Mouse (Mus musculus) heart, embryonic 12.5 days (tissue): Measurements from ENCODE around the gene Tshz2. TPM values are rescaled to one million over a fixed set of nuclear protein-coding genes. Genes with fewer than 3 reads are reported as not detected.

ENCODE experiments used
- ATAC-seq: fragments of 200-750 bp; cut with Nextera tagmentation; 2 replicates; pipeline ENCODE4 v1.8.0; 2017; ENCODE audit warnings: moderate TSS enrichment, moderate library complexity; ENCODE audit not compliant: insufficient number of reproducible peaks, low FRiP score
- H3K27ac ChIP-seq: fragments of 300-500 bp; sonication (generic); 2 replicates; pipeline ENCODE4 v1.5.1; 2016; ENCODE audit warnings: mild to moderate bottlenecking, moderate library complexity; ENCODE audit not compliant: poor library complexity, severe bottlenecking
- H3K27me3 ChIP-seq: fragments of 300-500 bp; sonication (generic); replicated peaks from 2 replicates; pipeline ENCODE4 v1.6.1; 2016; ENCODE audit warnings: mild to moderate bottlenecking, moderate library complexity
- H3K36me3 ChIP-seq: fragments of 300-500 bp; sonication (generic); 2 replicates; pipeline ENCODE4 v1.6.1; 2016; ENCODE audit warnings: mild to moderate bottlenecking, moderate library complexity
- H3K4me1 ChIP-seq: fragments of 300-500 bp; sonication (generic); replicated peaks from 2 replicates; pipeline ENCODE4 v1.6.1; 2016; ENCODE audit warnings: mild to moderate bottlenecking
- H3K4me2 ChIP-seq: fragments of 300-500 bp; sonication (generic); 2 replicates; pipeline ENCODE4 v1.6.1; 2016; ENCODE audit warnings: mild to moderate bottlenecking, moderate library complexity
- H3K4me3 ChIP-seq: fragments of 300-500 bp; sonication (generic); 2 replicates; pipeline ENCODE4 v1.5.1; 2016; ENCODE audit warnings: mild to moderate bottlenecking
- H3K9ac ChIP-seq: fragments of 300-500 bp; sonication (generic); 2 replicates; pipeline ENCODE4 v1.6.1; 2016; ENCODE audit warnings: mild to moderate bottlenecking, moderate library complexity
- H3K9me3 ChIP-seq: fragments of 300-500 bp; sonication (generic); replicated peaks from 2 replicates; pipeline ENCODE4 v1.6.1; 2016; ENCODE audit warnings: mild to moderate bottlenecking, moderate library complexity
- WGBS: fragments of 180-500 bp; shearing (Covaris S2); methylation state at CpG from one replicate; pipeline ENCODE4 v1.1.7; 2016; 5-methylcytosine and 5-hydroxymethylcytosine counted together
- polyA plus RNA-seq: library from polyadenylated mRNA; unstranded; fragments of >200 nt; fragmentation: Nextera tagmentation; extraction: Ambion mirVana; gene quantifications from 2 replicates; pipeline ENCODE4 v1.2.1, GENCODE M21; 2016

Tshz2 gene
- polyA plus RNA-seq, 1 experiment from 2014 or later = 5.6 TPM

- Histone ChIP-seq H3K9me3 (0 out of 2 replicates have a peak, but pooled peaks cover 4% of the 10 kb centered on the region), H3K4me2 (no peak overlapping the region), H3K4me3 (no peak overlapping the region), H3K36me3 (no peaks in the 10 kb centered on the region), H3K9ac (no peak overlapping the region), H3K4me1 (no peaks in the 10 kb centered on the region), H3K27ac (no peak overlapping the region), H3K27me3 (no peaks in the 10 kb centered on the region)
- WGBS = 85% methylated on average over 6 of the region's 6 CpGs
- ATAC-seq = no peak
Measured at GRCm38 (mm10) chr2:169948139-169948538, 315.3 kb downstream of the Tshz2 start.

GRCm38 (mm10) chr2:169951041-169951440, 318.2 kb downstream of the Tshz2 start:
- no peak for ATAC-seq

GRCm38 (mm10) chr2:169952981-169953380, 320.2 kb downstream of the Tshz2 start:
- no peaks in the 10 kb centered on the region for H3K36me3 ChIP-seq
- H3K27me3 ChIP-seq = no peaks in the 10 kb centered on the region
- H3K27ac ChIP-seq = no peak overlapping the region
- no peak overlapping the region for H3K9ac ChIP-seq
- no peak overlapping the region for H3K4me2 ChIP-seq
- WGBS = 79% methylated on average over 2 of the region's 2 CpGs
- no peaks in the 10 kb centered on the region; the same call in 1 of the 2 replicates for H3K9me3 ChIP-seq
- H3K4me3 ChIP-seq = no peak overlapping the region
- no peaks in the 10 kb centered on the region for H3K4me1 ChIP-seq
- ATAC-seq = no peak

More at GRCm38 (mm10) chr2:169951041-169951440, 318.2 kb downstream of the Tshz2 start:
- Histone ChIP-seq H3K27ac (no peak overlapping the region), H3K4me1 (no peaks in the 10 kb centered on the region), H3K27me3 (no peaks in the 10 kb centered on the region), H3K9me3 (no peaks in the 10 kb centered on the region), H3K36me3 (no peaks in the 10 kb centered on the region), H3K4me2 (no peak overlapping the region), H3K4me3 (no peak overlapping the region), H3K9ac (no peak overlapping the region)
- 71% methylated on average over 8 of the region's 8 CpGs for WGBS

- H3K4me3 ChIP-seq = no peak overlapping the region
- H3K9ac ChIP-seq = no peak overlapping the region
- WGBS = 33% methylated on average over 17 of the region's 17 CpGs
- no peak for ATAC-seq
- H3K4me1 ChIP-seq = 0 out of 2 replicates have a peak, but pooled peaks cover 5% of the 10 kb centered on the region
- no peaks in the 10 kb centered on the region for H3K36me3 ChIP-seq
- H3K4me2 ChIP-seq = no peak overlapping the region
- H3K27ac ChIP-seq = no peak overlapping the region
- H3K27me3 ChIP-seq = peaks cover 4% of the 10 kb centered on the region; the same call in 1 of the 2 replicates
- no peaks in the 10 kb centered on the region; the same call in 1 of the 2 replicates for H3K9me3 ChIP-seq
Measured at GRCm38 (mm10) chr2:169958736-169959573, 326.1 kb downstream of the Tshz2 start.

- H3K27me3 ChIP-seq = peaks cover 4% of the 10 kb centered on the region; the same call in 1 of the 2 replicates
- H3K9ac ChIP-seq = 0 out of 2 replicates have a peak overlapping the region, but pooled peaks have one; percentile 16
- H3K4me1 ChIP-seq = 0 out of 2 replicates have a peak, but pooled peaks cover 5% of the 10 kb centered on the region
- H3K9me3 ChIP-seq = no peaks in the 10 kb centered on the region; the same call in 1 of the 2 replicates
- no peaks in the 10 kb centered on the region for H3K36me3 ChIP-seq
- H3K4me2 ChIP-seq = peak overlapping the region; percentile 74
- H3K4me3 ChIP-seq = peak overlapping the region; percentile 38
- WGBS = 33% methylated on average over 24 of the region's 24 CpGs
- no peak overlapping the region for H3K27ac ChIP-seq
- ATAC-seq = no peak
Measured at GRCm38 (mm10) chr2:169961463-169962230, 328.8 kb downstream of the Tshz2 start.

GRCm38 (mm10) chr2:169962231-169962600, 329.4 kb downstream of the Tshz2 start:
- WGBS = 34% methylated on average over 8 of the region's 8 CpGs
- 0 out of 2 replicates have a peak, but pooled peaks cover 5% of the 10 kb centered on the region for H3K4me1 ChIP-seq
- no peak for ATAC-seq
- H3K9ac ChIP-seq = no peak overlapping the region
- H3K27me3 ChIP-seq = peaks cover 4% of the 10 kb centered on the region; the same call in 1 of the 2 replicates
- H3K4me2 ChIP-seq = peak overlapping the region; percentile 74
- no peaks in the 10 kb centered on the region for H3K9me3 ChIP-seq
- no peaks in the 10 kb centered on the region for H3K36me3 ChIP-seq
- no peak overlapping the region for H3K27ac ChIP-seq
- H3K4me3 ChIP-seq = peak overlapping the region; percentile 38; the same call in 1 of the 2 replicates

- 57% methylated on average over 8 of the region's 8 CpGs for WGBS
- H3K27me3 ChIP-seq = peaks cover 4% of the 10 kb centered on the region; the same call in 1 of the 2 replicates
- ATAC-seq = no peak
- no peaks in the 10 kb centered on the region for H3K36me3 ChIP-seq
- H3K9ac ChIP-seq = no peak overlapping the region
- no peak overlapping the region for H3K4me2 ChIP-seq
- 0 out of 2 replicates have a peak, but pooled peaks cover 5% of the 10 kb centered on the region for H3K4me1 ChIP-seq
- no peak overlapping the region for H3K4me3 ChIP-seq
- no peaks in the 10 kb centered on the region for H3K9me3 ChIP-seq
- H3K27ac ChIP-seq = no peak overlapping the region
Measured at GRCm38 (mm10) chr2:169962776-169963175, 330.0 kb downstream of the Tshz2 start.

GRCm38 (mm10) chr2:169970481-169970880, 337.7 kb downstream of the Tshz2 start:
- Histone ChIP-seq H3K27ac (no peak overlapping the region), H3K9ac (no peak overlapping the region), H3K36me3 (no peaks in the 10 kb centered on the region), H3K27me3 (no peaks in the 10 kb centered on the region), H3K9me3 (peaks cover 32% of the 10 kb centered on the region), H3K4me3 (no peak overlapping the region), H3K4me1 (no peaks in the 10 kb centered on the region), H3K4me2 (no peak overlapping the region)
- 89% methylated on average over 6 of the region's 6 CpGs for WGBS
- no peak for ATAC-seq

- Histone ChIP-seq H3K4me3 (no peak overlapping the region), H3K27ac (no peak overlapping the region), H3K36me3 (no peaks in the 10 kb centered on the region), H3K9ac (no peak overlapping the region), H3K4me2 (no peak overlapping the region), H3K4me1 (no peaks in the 10 kb centered on the region), H3K27me3 (no peaks in the 10 kb centered on the region), H3K9me3 (no peaks in the 10 kb centered on the region)
- no peak for ATAC-seq
- WGBS = 82% methylated on average over 10 of the region's 10 CpGs
Measured at GRCm38 (mm10) chr2:169982925-169983324, 350.1 kb downstream of the Tshz2 start.

GRCm38 (mm10) chr2:169987186-169987585, 354.4 kb downstream of the Tshz2 start:
- Histone ChIP-seq H3K36me3 (no peaks in the 10 kb centered on the region), H3K9ac (no peak overlapping the region), H3K9me3 (no peaks in the 10 kb centered on the region), H3K4me3 (no peak overlapping the region), H3K4me2 (no peak overlapping the region), H3K4me1 (no peaks in the 10 kb centered on the region), H3K27ac (no peak overlapping the region), H3K27me3 (no peaks in the 10 kb centered on the region)
- no peak for ATAC-seq
- 55% methylated on average over 13 of the region's 13 CpGs for WGBS

- Histone ChIP-seq H3K27me3 (no peaks in the 10 kb centered on the region), H3K9ac (no peak overlapping the region), H3K36me3 (no peaks in the 10 kb centered on the region), H3K4me1 (no peaks in the 10 kb centered on the region), H3K9me3 (no peaks in the 10 kb centered on the region), H3K27ac (no peak overlapping the region), H3K4me2 (no peak overlapping the region), H3K4me3 (no peak overlapping the region)
- 90% methylated on average over 1 of the region's 1 CpGs for WGBS
- no peak for ATAC-seq
Measured at GRCm38 (mm10) chr2:169989186-169989585, 356.4 kb downstream of the Tshz2 start.
